ENCODE assay signal across 12 mouse cellular contexts in genomic region chr4:128724059-128724458, GRCm38 (mm10). TPM values are rescaled to one million over a fixed set of nuclear protein-coding genes. Genes with fewer than 3 reads are reported as not detected.
DNase-seq lines count a peak whose midpoint lies in the region; ATAC-seq and TF ChIP-seq lines count a peak whose summit lies in the region.
"Had no signal": no experiment of that assay in that cellular context is flagged by ENCODE, and none has a peak within 500 bp of the region (broad histone marks: within the 10 kb centered on the region; RNA-seq: fewer than 3 reads in every experiment).

No protein-coding gene starts in this region.

- no peak overlapping the region for H3K27ac ChIP-seq in kidney, adult 2 months (ENCODE audit: insufficient read depth, low read depth, low read length)
- H3K27ac ChIP-seq in kidney, embryonic 16.5 days (ENCODE audit: low read length), result no peak overlapping the region
- H3K27ac ChIP-seq in intestine, embryonic 15.5 days, result no peak overlapping the region
- H3K27ac ChIP-seq: kidney, embryonic 15.5 days; limb, embryonic 13.5 days had no signal

- H3K9ac ChIP-seq in kidney, embryonic 16.5 days (replicated peaks; ENCODE audit: low read length), result no peak overlapping the region
- H3K9ac ChIP-seq in intestine, embryonic 15.5 days, result no peak overlapping the region
- H3K9ac ChIP-seq: kidney, embryonic 15.5 days; limb, embryonic 13.5 days had no signal

- 69% methylated on average over 7 of the region's 7 CpGs for WGBS in kidney, adult 2 months
- 67% methylated on average over 7 of the region's 7 CpGs for WGBS in kidney, embryonic 16.5 days
- WGBS in intestine, embryonic 15.5 days, result 74% methylated on average over 7 of the region's 7 CpGs

- TF ChIP-seq POLR2A in kidney, adult 2 months (IDR thresholded peaks at IDR 0.05; ENCODE audit: low read depth, low read length), result no peak

- no peak overlapping the region for H3K4me2 ChIP-seq in kidney, embryonic 16.5 days (replicated peaks; ENCODE audit: low read depth, low read length)
- H3K4me2 ChIP-seq in intestine, embryonic 15.5 days (replicated peaks), result no peak overlapping the region
- H3K4me2 ChIP-seq: kidney, embryonic 15.5 days; limb, embryonic 13.5 days had no signal

- intact Hi-C loops in heart, postnatal 14 days (cut with DNase I), result no loop called here

- no peak overlapping the region for H3K4me3 ChIP-seq in kidney, adult 2 months (ENCODE audit: insufficient read depth, low read depth, low read length)
- H3K4me3 ChIP-seq in kidney, embryonic 16.5 days (ENCODE audit: low read length), result no peak overlapping the region
- H3K4me3 ChIP-seq in intestine, embryonic 15.5 days (replicated peaks), result no peak overlapping the region
- H3K4me3 ChIP-seq: kidney, embryonic 15.5 days; limb, embryonic 13.5 days had no signal

- H3K9me3 ChIP-seq in kidney, embryonic 16.5 days (ENCODE audit: low read length), result no peaks in the 10 kb centered on the region
- no peaks in the 10 kb centered on the region for H3K9me3 ChIP-seq in intestine, embryonic 15.5 days
- H3K9me3 ChIP-seq: kidney, embryonic 15.5 days; limb, embryonic 13.5 days had no signal

- no peak for TF ChIP-seq CTCF in kidney, adult 2 months (conservative IDR thresholded peaks at IDR 0.05; ENCODE audit: insufficient read depth, insufficient read length, low read depth, low read length)

- H3K27me3 ChIP-seq in kidney, adult 2 months (replicated peaks; ENCODE audit: control insufficient read depth, insufficient read depth, low read length), result no peaks in the 10 kb centered on the region
- H3K27me3 ChIP-seq in kidney, embryonic 16.5 days (ENCODE audit: insufficient read depth, low read length), result no peaks in the 10 kb centered on the region
- H3K27me3 ChIP-seq in intestine, embryonic 15.5 days (replicated peaks), result no peaks in the 10 kb centered on the region
- H3K27me3 ChIP-seq: kidney, embryonic 15.5 days had no signal

- peak; percentile 67 for DNase-seq in kidney, adult 2 months
- peak; percentile 93 for DNase-seq in cerebellum, adult 11-12 months
- peak; percentile 79 to 88 for DNase-seq in cerebellum, postnatal 10 days
- peak; percentile 53 to 59 for DNase-seq in heart, postnatal 14 days
- no peak for DNase-seq in thymus, postnatal 4 days
- DNase-seq: midbrain, embryonic 14.5 days; thymus, adult 18-20 months had no signal

- H3K36me3 ChIP-seq in kidney, adult 2 months (ENCODE audit: control insufficient read depth, insufficient read depth, low read length), result no peaks in the 10 kb centered on the region
- H3K36me3 ChIP-seq in kidney, embryonic 16.5 days (ENCODE audit: insufficient read depth, low read length), result no peaks in the 10 kb centered on the region
- no peaks in the 10 kb centered on the region for H3K36me3 ChIP-seq in intestine, embryonic 15.5 days
- H3K36me3 ChIP-seq: kidney, embryonic 15.5 days had no signal

- peaks cover 14% of the 10 kb centered on the region for H3K4me1 ChIP-seq in kidney, adult 2 months (ENCODE audit: control insufficient read depth, insufficient read depth, low read length)
- H3K4me1 ChIP-seq in kidney, embryonic 16.5 days (ENCODE audit: insufficient read depth, low read length), result peaks cover 33% of the 10 kb centered on the region
- H3K4me1 ChIP-seq in intestine, embryonic 15.5 days (replicated peaks), result peaks cover 20% of the 10 kb centered on the region

- no peak for ATAC-seq in kidney, embryonic 16.5 days (ENCODE audit: low FRiP score, low TSS enrichment)
- no peak for ATAC-seq in intestine, embryonic 15.5 days

RNA-seq across cellular contexts. Expression of gene A3galt2, which starts 31.1 kb away (rescaled TPM):
- polyA plus RNA-seq in kidney, adult 2 months (2012; rRNA removed), result 0.16 and 0.39 TPM in 2 replicates
- polyA plus RNA-seq in kidney, embryonic 16.5 days (2015; fragmentation: Nextera tagmentation; extraction: Ambion mirVana), result 0.24 and 0.35 TPM in 2 replicates
- under 1 TPM; 0.20 to 0.33 TPM for total RNA-seq in heart, postnatal 14 days (2021)
- 0.08 and 0.13 TPM in 2 replicates for polyA plus RNA-seq in intestine, embryonic 15.5 days (2015; fragmentation: Nextera tagmentation; extraction: Ambion mirVana)
- total RNA-seq: gastrocnemius, adult 8-10 months had no signal
